Mouse (Mus musculus) regulatory T cell (primary cell): Measurements from ENCODE around the gene 8030474K03Rik.

Experiments used
- in situ Hi-C: fragments of 300-600 bp; cut with MboI, MseI; formaldehyde crosslinking; loops from one replicate; pipeline ENCODE4 v1.15.1; 2025; ENCODE audit warnings: high pct_unique_total_duplicates

8030474K03Rik gene

DNA sequence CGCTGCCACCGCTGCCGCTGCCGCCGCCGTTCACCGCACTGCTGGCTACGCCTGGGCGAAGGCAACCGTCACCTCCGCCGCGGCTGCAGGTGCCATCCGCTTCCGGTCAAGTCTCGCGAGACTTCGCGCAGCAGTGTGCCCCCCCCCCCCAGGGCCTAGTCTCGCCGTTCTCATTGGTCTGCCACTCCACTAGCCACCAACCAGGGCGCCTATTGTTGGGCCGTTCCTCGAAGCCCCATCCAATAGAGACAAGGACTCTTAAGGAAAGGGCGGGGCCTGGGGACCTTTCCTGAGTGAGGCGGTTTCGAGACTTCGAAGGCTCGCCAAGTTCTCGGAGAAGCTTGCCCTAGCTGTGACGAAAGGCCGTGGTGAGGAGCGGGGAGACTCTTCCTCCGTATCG is at the start of gene 8030474K03Rik, which contains the start of gene Gm4779:
Gene 8030474K03Rik (plus strand): TSS at position 315 of the 400 bp plus-strand sequence.
Gene Gm4779 (minus strand): TSS at position 82 of the 400 bp plus-strand sequence.
- in situ Hi-C loops: no loop called here

DNA sequence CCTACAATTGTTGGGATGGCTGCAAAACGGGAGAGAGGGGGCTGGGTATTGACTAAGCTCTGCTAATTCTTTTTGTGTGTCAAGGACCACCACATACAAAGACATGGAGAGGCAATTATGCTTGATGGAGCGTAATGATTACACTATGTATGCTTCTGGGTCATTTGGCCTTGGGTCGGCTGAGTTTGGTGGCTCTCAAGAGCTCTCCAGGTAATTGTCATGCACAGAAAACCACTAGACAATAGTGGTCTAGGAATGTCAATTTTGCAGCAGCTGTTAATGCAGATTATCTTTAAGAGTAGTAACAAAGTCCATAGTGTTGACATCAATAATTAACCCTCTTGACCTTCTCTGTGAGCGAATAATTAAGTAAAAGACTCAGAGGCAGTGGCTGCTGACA is 44.3 kb upstream of the 8030474K03Rik start:
- in situ Hi-C loops: no loop called here

DNA sequence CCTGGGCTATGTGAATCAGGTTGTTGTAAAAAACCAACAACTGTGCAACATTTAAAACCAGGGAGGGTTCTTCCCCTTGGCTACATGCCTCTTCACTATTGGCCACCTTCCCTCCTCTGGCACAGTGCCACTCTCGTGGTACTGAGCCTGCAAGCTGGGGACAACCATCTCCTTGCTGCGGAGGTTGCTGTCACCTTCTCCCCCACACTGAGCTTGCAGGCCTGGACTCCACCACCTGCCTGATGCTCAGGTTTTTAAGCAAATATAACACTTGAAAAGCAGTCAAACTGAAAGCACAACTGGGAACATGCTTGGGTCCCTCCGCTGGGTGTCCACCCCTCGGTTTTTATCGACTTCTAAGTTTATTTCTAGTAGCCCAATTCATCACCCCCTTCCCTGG is 40.0 kb upstream of the 8030474K03Rik start:
- in situ Hi-C loops: no loop called here

DNA sequence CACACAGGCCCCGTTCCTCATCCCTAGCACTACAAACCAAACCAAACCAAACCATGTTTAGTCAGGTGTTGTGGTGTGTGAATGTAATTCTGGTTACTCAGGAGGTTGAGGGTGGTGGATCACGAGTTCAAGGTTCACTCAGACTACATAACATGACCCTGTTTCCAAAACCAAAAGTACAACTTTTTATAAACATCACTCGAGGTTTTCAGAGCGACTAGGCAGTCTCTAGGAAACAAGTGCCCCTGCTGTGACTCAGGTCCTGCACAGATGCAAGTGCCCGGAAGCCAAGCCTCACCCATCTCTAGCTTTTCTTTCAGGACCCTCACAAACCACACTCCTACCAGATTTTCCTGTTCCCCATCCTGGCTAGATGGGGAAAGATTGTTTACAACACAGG is 29.8 kb upstream of the 8030474K03Rik start:
- in situ Hi-C loops: loop anchor here (5.0 kb wide), 1 partner anchor 32 kb away; the partner anchor contains the start of gene Cxcr3

DNA sequence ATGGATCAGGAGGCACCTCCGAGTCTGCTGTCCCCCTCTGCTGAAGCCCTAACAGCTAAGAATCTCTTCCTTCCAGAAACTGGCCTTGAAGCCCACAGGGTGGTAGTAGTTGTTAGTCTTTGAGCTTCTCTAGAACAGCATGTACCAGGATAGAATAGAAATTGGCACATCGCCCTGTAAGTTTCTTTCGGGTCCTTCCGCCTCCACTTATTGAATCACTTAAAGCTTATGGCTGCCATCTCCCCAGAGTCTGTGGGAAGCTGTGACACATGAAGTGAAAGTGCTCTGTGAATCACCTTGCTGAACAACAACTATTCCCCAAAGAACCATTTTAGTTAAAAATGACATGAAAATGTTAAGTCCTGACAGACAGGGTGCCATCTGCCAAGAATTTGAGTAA is 29.3 kb upstream of the 8030474K03Rik start:
- in situ Hi-C loops: loop anchor here (5.0 kb wide), 1 partner anchor 33 kb away; the partner anchor contains the start of gene Cxcr3

DNA sequence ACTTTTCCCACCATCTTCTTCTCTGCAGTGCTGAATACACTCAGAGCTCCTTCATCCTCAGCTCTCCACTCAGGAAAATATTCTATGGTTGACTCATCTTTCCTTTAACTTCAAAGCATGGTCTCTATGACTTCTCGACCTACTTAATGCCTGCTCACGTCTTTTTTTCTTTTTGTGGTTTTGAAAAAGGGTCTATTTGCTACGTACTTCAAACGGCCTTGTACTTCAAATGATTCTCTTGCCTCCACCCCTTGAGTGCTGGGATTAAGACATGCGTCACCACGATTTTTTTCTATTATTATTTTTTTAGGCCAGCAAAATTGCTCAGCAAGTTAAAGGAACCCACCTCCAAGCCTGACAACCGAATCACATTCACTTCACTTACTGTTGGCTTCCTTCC is 27.2 kb upstream of the 8030474K03Rik start:
- in situ Hi-C loops: loop anchor here (5.0 kb wide), 1 partner anchor 35 kb away; the partner anchor contains the start of gene Cxcr3

DNA sequence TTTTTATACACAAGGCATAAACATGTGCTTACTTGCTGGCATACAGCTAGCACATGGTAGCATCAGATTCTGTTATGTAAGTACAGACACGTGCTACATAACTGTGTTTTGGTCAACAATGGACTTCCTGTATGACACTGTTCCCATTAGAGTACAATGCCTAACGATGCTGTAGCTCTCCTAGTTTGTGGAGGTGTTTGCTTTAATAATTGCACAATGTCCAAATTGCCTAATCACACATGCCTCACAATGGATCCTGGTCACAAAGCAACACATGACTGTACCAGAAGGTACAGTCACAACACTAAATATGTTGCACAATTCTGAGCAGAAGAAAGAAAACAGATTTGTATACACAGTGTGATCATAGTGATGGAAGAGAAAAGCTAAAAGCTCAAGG is 25.0 kb upstream of the 8030474K03Rik start:
- in situ Hi-C loops: loop anchor here (5.0 kb wide), 1 partner anchor 37 kb away; the partner anchor contains the start of gene Cxcr3

DNA sequence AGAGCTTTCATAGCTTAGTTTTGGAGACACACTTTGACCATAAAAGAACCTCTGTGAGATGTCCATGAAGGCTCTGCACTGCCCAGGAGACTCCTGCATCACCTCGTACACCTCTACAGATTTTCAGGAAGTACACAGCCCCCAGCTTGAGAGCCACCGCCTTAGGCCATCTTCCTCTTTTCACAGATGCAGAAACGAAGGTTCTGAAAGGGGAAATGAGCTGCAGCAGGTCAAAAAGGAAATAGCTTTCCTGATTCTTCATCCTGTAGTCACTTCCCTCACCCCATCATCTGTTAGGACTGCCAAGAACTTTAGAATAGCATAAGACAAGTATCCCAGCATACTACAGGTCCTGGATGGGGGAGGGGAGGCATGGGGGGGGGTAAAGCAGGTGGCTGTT is 24.1 kb upstream of the 8030474K03Rik start:
- in situ Hi-C loops: no loop called here

DNA sequence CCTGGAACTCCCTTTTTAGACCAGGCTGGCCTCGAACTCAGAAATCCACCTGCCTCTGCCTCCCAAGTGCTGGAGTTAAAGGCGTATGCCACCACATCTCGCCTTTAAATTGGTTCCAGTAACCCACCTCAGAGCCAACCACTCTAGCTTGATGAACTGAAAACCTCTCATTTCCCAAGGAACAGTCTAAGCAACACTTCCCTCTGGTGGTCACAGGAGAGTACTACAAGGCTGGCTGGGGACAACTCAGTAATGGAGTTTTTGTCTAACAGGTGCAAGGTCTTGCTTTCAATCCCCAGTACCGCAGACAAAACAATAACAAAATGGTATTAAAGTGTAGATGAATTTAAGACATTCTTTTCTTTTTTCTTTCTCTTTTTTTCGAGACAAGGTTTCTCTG is 22.4 kb upstream of the 8030474K03Rik start:
- in situ Hi-C loops: no loop called here

DNA sequence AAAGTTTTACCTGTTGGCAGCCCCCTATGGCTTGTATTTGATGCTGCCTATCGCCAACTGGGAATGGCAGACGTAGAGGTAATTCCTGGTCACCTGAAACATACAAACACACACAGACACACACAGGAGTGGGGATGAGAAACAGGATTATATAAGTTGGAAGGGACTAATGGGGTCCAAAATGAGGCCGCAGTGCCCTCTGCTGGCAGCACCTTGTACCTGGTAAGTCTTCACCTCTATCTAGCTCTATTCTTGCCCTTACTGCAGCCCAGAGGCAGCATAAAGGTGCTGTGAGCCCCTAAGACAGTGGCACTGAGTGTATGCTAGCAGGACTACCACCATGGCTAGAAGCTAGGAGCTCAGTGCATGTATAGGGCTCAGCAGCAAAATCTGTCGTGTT is 2.9 kb upstream of the 8030474K03Rik start:
- in situ Hi-C loops: no loop called here

DNA sequence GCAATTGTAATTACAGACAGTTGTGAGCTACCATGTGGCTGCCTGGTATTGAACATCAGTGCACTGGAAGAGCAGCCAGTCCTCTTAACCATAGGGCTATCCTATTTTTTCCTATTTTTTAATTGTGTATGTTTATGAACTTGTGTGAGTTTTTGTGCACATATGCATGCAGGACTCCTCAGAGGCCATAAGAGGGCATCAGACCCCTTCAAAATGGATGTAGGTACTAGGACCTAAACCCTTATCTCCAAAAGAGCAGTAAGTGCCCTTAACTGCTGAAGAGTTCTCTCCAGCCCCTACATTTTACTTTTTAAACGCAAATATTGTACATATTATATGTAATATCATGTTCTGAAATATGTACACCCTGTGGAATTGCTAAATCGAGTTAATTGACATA is 11.1 kb downstream of the 8030474K03Rik start:
- in situ Hi-C loops: loop anchor here (5.0 kb wide), 1 partner anchor 137 kb away; no protein-coding TSS in a partner anchor

DNA sequence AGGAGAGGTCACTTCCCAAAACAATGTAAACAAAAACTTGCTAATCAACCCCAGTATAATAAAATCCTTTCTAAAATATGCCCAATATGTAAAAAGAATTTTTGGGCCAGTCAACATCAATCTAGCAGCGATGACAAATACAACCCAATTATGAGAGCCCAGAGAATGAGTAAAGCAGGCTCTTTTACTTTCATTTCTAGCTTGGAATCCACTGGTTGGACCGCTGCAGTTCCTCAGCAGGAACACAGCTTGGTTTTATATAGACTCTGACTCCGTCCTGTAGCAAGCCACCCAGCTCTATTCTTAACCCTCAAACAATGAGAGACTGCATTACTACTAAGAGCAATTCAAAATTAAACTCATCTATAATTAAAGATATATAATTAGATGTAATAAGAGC is 17.3 kb downstream of the 8030474K03Rik start:
- in situ Hi-C loops: no loop called here

DNA sequence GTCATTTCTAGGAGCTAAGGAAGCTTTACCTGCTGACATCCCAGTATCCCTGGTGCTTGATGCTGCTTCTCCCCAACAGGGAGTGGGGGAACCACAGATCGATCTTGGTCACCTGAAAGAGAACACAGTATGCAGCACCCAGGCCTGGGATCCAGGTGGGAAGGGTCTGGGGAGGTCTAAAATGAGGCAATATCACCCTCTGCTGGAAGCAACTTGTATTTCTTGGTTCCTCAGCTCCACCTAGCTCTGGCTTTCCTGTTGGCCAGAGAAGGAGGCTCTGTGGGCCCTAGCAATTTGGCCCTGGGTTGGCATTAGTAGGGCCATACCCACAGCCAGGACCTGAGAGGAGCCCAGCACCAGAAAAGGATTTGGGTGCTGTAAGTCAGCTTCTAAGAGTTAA is 24.7 kb downstream of the 8030474K03Rik start:
- in situ Hi-C loops: loop anchor here (5.0 kb wide), 1 partner anchor 93 kb away; no protein-coding TSS in a partner anchor

DNA sequence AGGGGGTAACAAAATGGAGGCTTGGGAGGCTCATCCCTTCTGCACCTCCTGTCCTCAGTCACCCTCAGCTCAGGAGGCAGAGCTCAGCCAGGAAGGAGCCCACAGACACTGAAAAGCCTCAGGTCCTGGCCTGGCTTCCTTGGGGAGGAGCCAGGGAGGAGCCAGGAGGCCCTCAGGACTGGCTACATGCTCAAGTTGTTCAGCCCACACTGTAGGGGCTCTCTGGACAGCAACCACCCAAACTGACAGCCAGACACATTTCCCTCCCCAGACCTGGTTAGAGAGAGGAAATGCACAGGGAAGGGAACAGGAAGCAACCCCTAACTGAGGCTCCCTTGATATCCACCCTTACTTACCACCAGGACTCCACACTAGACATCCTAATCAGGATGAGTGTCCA is 25.5 kb downstream of the 8030474K03Rik start:
- in situ Hi-C loops: loop anchor here (5.0 kb wide), 1 partner anchor 92 kb away; no protein-coding TSS in a partner anchor

DNA sequence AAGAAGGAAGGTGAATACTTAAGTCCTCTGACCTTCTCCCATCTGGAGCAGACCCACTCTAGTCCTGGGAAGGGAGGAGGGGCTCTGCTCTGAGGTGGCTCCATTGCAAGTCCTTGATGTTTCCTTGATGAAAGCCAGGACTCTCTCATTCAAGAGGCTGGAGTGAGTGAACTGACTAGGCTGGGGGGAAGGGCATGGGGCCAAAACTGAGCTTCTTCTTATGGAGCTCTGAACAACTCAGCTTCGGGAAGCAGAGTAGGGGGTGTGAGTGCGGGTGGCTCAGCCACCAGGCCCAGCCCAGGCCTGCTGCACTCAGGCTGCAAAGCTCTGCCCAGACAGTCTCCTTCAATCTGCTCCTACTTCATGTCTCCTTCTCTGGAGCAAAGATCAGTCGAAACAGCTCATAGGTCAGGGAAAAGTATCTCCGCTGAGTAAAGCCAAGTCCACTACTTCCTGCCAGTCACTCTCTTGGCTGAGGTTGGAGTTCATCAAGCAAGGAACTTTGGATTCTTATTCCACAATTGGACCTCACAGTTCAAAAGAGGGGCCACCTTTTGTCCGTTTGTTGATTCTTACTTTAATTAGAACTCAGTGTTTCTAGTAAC is 52.8 kb downstream of the 8030474K03Rik start:
- in situ Hi-C loops: loop anchor here (10.0 kb wide), 1 partner anchor 1332 kb away; no protein-coding TSS in a partner anchor
